ENCODE assay signal across 18 mouse cellular contexts in genomic region chr9:41043641-41044040, GRCm38 (mm10). TPM values are rescaled to one million over a fixed set of nuclear protein-coding genes. Genes with fewer than 3 reads are reported as not detected.
"Had no signal": no experiment of that assay in that cellular context is flagged by ENCODE, and none has a peak within 500 bp of the region (broad histone marks: within the 10 kb centered on the region; RNA-seq: fewer than 3 reads in every experiment).

No protein-coding gene starts in this region.

- H3K9ac ChIP-seq: limb, embryonic 12.5 days; liver, embryonic 13.5 days; liver, postnatal 0 days; lung, embryonic 15.5 days; midbrain, embryonic 12.5 days; neural tube, embryonic 13.5 days had no signal

- DNase-seq: kidney, adult 9 months; kidney, postnatal 36 days; liver; liver, embryonic 13.5 days; liver, postnatal 0 days; lung, postnatal 14 days; right cerebral cortex, adult 18-20 months; right cerebral cortex, postnatal 25 days had no signal

- H3K4me2 ChIP-seq: limb, embryonic 12.5 days; liver, embryonic 13.5 days; lung, embryonic 15.5 days; midbrain, embryonic 12.5 days; neural tube, embryonic 13.5 days had no signal

- H3K36me3 ChIP-seq: limb, embryonic 12.5 days; liver, embryonic 13.5 days; lung, embryonic 15.5 days; midbrain, embryonic 12.5 days had no signal

- ATAC-seq: liver, postnatal 0 days; midbrain, embryonic 16.5 days had no signal

- H3K27ac ChIP-seq: kidney, postnatal 0 days; layer of hippocampus, adult 2 months; limb, embryonic 12.5 days; liver, embryonic 13.5 days; lung, embryonic 15.5 days; macrophage; midbrain, embryonic 12.5 days; neural tube, embryonic 13.5 days had no signal

- H3K4me3 ChIP-seq: layer of hippocampus, adult 2 months; limb, embryonic 12.5 days; liver, embryonic 13.5 days; lung, embryonic 15.5 days; megakaryocyte, embryonic 14.5 days; midbrain, embryonic 12.5 days; neural tube, embryonic 13.5 days had no signal

- H3K9me3 ChIP-seq: limb, embryonic 12.5 days; liver, embryonic 13.5 days; lung, embryonic 15.5 days; megakaryocyte, embryonic 14.5 days; midbrain, embryonic 12.5 days; neural tube, embryonic 13.5 days had no signal

- H3K4me1 ChIP-seq: lung, embryonic 15.5 days; neural tube, embryonic 13.5 days had no signal

- H3K27me3 ChIP-seq: limb, embryonic 12.5 days; liver, embryonic 13.5 days; lung, embryonic 15.5 days; megakaryocyte, embryonic 14.5 days; midbrain, embryonic 12.5 days; neural tube, embryonic 13.5 days had no signal

RNA-seq across cellular contexts. Expression of gene Crtam, which starts 39.2 kb away (rescaled TPM):
- total RNA-seq: layer of hippocampus, postnatal 10 days had no signal
- polyA plus RNA-seq: lung, embryonic 15.5 days; macrophage; midbrain, embryonic 12.5 days had no signal
